17 mouse cellular contexts compared by ENCODE assay signal in the genomic region with DNA sequence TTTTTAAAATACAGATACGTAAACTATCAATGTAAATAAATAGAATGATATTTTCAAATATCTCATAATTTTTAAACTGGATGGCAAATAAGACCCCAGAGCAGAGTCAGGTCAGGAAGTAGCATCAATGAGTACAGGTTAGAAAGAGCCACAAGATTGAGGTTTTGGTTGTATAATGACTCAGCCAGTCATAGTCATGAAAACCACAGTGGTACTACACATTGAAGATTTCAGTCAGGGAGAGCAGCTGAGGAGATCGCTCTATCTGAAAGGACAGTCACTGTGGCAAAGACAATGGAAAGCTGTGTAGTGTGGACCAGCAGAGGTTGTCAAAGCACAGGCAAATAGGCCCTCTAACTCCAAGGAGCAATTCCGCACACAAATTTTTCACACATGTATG.
"Had no signal": no experiment of that assay in that cellular context is flagged by ENCODE, and none has a peak within 500 bp of the region (broad histone marks: within the 10 kb centered on the region; RNA-seq: fewer than 3 reads in every experiment).

No protein-coding gene starts in this region.

- DNase-seq: lung, adult 18-20 months; lung, embryonic 14.5 days; lung, postnatal 10 days; lung, postnatal 4 days; midbrain, embryonic 14.5 days; retina, postnatal 1 day; right cerebral cortex, adult 18-20 months; right cerebral cortex, postnatal 25 days; right cerebral cortex, postnatal 4 days; spleen, adult 18-20 months; thymus, adult 18-20 months; thymus, postnatal 14 days; thymus, postnatal 36 days had no signal

- H3K27ac ChIP-seq: midbrain, embryonic 10.5 days; midbrain, embryonic 12.5 days; neural tube, embryonic 12.5 days had no signal

- H3K4me3 ChIP-seq: midbrain, embryonic 10.5 days; midbrain, embryonic 12.5 days; neural tube, embryonic 12.5 days had no signal

- H3K9ac ChIP-seq: lung, embryonic 14.5 days; midbrain, embryonic 12.5 days; neural tube, embryonic 12.5 days had no signal

- H3K9me3 ChIP-seq: midbrain, embryonic 10.5 days; midbrain, embryonic 12.5 days; neural tube, embryonic 12.5 days had no signal

- H3K4me2 ChIP-seq: lung, embryonic 14.5 days; midbrain, embryonic 12.5 days; neural tube, embryonic 12.5 days had no signal

- ATAC-seq: midbrain, embryonic 16.5 days had no signal

- H3K27me3 ChIP-seq: midbrain, embryonic 12.5 days; neural tube, embryonic 12.5 days had no signal
